Mouse (Mus musculus) naive thymus-derived CD4-positive, alpha-beta T cell, adult 2 months (primary cell): ENCODE data around the gene Adam11.

ENCODE experiments used
- DNase-seq: peaks from one replicate; pipeline ENCODE4 v3.0.0-alpha.2; 2011; ENCODE audit warnings: low read depth

Adam11 gene

GRCm38 (mm10) chr11:102753591-102754324 lies 7.5 kb upstream of the Adam11 start:
- DNase-seq, result no peak

- no peak for DNase-seq
Measured at GRCm38 (mm10) chr11:102754416-102754815, 6.8 kb upstream of the Adam11 start.

GRCm38 (mm10) chr11:102755391-102755790 lies 5.8 kb upstream of the Adam11 start:
- DNase-seq, result no peak

- DNase-seq, result no peak
Measured at GRCm38 (mm10) chr11:102758977-102759376, 2.3 kb upstream of the Adam11 start.

- no peak for DNase-seq
Measured at GRCm38 (mm10) chr11:102760805-102761308, 382 bp upstream of the Adam11 start.

- DNase-seq, result no peak
Measured at GRCm38 (mm10) chr11:102762248-102762647, 1.0 kb downstream of the Adam11 start.

GRCm38 (mm10) chr11:102763009-102763767 lies 1.9 kb downstream of the Adam11 start:
- DNase-seq, result no peak

GRCm38 (mm10) chr11:102765416-102765815 lies 4.2 kb downstream of the Adam11 start:
- no peak for DNase-seq

- no peak for DNase-seq
Measured at GRCm38 (mm10) chr11:102767055-102767670, 5.9 kb downstream of the Adam11 start.

GRCm38 (mm10) chr11:102769141-102769540 lies 7.9 kb downstream of the Adam11 start:
- no peak for DNase-seq

- no peak for DNase-seq
Measured at GRCm38 (mm10) chr11:102769993-102770661, 8.9 kb downstream of the Adam11 start.

GRCm38 (mm10) chr11:102770662-102771435 lies 9.6 kb downstream of the Adam11 start:
- no peak for DNase-seq

GRCm38 (mm10) chr11:102771916-102772714 lies 10.9 kb downstream of the Adam11 start:
- DNase-seq, result no peak

GRCm38 (mm10) chr11:102772771-102773700 lies 11.8 kb downstream of the Adam11 start:
- no peak for DNase-seq

GRCm38 (mm10) chr11:102773713-102774611 lies 12.7 kb downstream of the Adam11 start:
- peak; percentile 81 for DNase-seq

GRCm38 (mm10) chr11:102774621-102775141 lies 13.4 kb downstream of the Adam11 start:
- DNase-seq, result no peak

GRCm38 (mm10) chr11:102777598-102777997 lies 16.4 kb downstream of the Adam11 start:
- no peak for DNase-seq

GRCm38 (mm10) chr11:102778165-102778564 lies 16.9 kb downstream of the Adam11 start:
- no peak for DNase-seq
